Mouse (Mus musculus): Measurements from ENCODE around the gene Podxl2.

Gene Podxl2

DNA sequence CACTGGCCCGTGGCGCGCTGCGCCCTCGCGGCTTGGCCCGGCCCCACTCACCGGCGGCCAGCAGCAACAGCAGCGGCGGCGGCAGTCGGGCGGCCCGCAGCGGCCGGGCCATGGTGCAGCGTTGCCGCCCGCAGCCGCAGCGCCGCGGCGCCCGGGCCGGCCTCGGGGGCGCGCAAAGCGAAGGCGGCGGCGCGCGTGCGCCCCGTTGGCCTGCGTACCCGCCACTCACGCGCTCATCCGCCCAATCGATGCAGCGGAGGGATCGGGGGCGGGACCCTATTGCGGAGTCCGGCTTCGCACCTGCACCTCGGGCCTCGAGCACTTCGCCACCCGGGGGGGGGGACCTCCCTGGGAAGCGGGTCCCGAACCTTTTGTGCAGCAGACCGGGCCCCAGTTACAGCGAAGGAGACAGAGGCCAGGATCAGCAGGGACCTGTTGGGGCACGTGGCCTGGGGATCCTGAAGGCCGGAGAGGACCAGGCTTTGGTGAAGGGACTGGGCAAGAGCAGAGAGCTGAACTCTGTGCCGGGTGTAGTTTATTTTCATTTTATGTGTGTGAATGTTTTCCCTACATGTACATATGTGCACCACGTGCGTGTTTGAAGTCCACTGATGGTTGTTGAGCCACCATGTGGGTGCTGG lies at the start of gene Podxl2:
TSS of gene Podxl2 (minus strand) at position 177 of the 641 bp plus-strand sequence.
- DNase-seq, result peak; percentile 78

DNA sequence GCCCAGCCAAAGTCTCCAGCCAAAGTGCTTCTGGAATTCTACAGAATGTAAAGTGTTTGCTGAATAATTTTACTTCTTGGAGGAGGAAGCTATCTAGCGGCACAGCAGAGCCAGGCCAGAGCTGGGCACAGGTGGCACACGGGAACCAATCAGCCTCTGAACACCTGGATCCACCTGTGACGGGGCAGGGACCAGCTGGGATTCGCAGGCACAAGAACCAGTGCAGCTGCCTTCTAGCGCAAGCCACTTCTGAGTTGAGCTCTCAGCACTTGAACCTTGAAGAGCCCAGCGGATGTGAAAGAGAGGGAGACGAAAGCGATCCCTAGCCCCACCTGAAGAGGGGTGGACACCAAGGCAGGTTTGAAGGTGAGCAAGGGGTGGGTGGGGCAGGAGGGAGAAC lies 44.0 kb upstream of the Podxl2 start:
- DNase-seq, result no peak

GRCm38 (mm10) chr6:88916153-88916552 lies 41.3 kb upstream of the Podxl2 start:
- DNase-seq, result peak; percentile 54

DNA sequence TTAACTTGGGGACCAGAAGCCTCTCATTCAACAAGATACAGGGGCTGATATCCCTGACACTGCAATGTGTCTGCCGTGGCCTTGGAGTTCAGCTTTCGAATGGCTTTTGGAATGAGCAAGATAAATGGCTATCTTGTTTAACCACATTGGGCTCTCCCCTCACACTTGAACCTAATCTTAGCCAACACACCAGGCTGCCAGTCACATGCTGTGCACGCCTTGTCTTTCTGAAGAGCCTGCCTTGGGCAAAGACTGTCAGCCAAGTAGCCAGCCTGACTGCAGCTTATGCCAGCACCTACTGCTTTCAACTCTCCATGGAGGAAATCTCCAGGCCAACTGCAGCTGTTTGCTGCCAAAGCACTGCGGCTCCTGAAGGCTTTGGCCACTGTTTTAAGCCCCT lies 40.7 kb upstream of the Podxl2 start:
- DNase-seq, result no peak

GRCm38 (mm10) chr6:88914799-88915198 lies 40.0 kb upstream of the Podxl2 start:
- DNase-seq, result no peak

DNA sequence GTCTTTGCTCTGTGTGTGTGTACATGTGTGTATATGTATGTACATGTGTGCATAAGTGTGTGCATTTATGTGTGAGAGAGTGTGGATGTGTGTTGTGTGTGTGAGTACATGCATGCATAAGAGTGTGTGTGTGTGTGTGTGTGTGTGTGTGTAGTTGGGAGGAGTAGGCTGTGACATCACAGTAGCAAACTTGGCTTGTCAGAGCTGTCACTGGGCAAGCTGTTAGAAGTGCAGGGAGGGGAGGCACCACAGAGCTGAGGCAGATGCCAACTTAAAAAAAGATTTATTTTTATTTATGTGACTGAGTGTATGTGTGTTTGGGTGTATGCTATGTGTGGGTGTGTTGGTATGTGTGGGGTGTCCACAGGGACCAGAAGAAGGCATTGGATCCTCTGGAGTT lies 38.6 kb upstream of the Podxl2 start:
- no peak for DNase-seq

- no peak for DNase-seq
Observed at GRCm38 (mm10) chr6:88913022-88913421, 38.2 kb upstream of the Podxl2 start.

DNA sequence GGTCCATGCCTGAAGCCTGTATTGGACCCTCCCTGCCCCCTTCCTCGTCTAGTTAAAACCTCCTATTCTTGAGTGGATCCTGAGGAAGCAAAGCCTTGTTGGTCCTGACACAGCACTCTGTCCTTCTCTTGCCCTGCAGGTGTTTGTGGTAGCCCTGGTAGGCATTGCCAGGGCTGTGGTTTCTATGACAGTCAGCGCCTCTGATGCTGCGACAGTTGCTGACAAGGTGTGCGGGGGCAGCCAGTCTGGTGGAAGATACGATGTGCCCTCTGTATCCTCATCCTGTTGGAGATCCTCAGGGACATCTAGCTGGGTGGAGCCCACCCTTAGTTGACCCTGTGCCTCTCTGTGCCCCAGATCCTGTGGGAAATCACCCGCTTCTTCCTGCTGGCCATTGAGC lies 34.3 kb upstream of the Podxl2 start:
- DNase-seq, result peak; percentile 41

DNA sequence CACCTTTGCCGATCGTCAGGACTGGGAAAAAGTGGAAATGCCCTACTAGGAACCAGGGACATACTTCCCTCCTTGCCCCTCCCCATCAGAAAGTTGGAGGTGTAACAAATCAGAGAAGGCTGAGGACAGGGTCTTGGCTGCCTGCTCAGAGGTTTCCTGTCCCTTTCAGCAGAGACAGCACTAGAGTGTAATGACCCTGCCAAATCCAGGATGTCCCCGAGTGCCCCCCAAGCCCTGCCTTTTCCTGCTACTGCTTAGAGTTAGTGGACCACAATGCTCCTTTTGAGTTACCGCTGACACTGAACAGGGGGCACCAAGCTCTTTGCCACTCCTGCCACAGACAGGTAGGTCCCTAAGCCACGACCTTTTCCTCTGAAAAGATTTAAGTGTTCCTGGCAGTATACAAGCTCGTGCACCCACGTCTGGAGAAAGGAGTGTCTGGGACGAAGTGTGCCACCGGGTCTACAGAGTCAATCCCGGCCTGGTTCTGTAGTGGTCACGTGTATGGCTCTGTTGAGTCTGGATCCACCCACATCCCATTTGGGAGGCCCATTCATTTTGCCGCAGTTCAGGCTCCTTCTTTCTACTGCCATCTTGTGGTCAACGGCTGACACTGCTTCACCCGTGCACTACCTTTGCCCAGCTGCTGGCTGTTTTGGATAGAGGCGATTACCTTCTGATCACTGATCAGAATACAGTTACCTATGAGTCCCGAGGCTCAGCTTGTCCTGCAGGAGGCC lies 31.7 kb upstream of the Podxl2 start:
- peak; percentile 55 for DNase-seq

DNA sequence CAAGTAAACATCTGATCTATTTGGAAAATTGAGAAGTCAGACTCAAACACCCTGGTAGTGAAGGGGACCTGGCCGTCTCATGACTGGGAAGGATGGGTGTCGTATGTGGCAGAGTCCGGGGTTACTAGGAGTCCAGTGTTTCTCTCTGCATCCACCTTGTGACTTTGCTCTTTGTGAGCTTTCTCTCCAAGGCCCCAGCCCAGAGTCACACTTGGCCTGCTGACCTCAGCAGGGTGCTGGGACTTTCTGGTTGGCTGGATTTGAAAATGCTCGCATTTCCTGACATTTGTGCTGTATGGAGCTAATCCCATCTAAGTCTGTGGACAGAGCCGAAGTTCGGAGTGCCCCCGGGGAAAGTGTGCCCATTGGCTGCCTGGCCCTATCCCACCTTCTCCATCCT lies 30.2 kb upstream of the Podxl2 start:
- no peak for DNase-seq

GRCm38 (mm10) chr6:88904456-88904974 lies 29.7 kb upstream of the Podxl2 start:
- DNase-seq, result no peak

- DNase-seq, result no peak
Observed at GRCm38 (mm10) chr6:88903708-88904107, 28.9 kb upstream of the Podxl2 start.

DNA sequence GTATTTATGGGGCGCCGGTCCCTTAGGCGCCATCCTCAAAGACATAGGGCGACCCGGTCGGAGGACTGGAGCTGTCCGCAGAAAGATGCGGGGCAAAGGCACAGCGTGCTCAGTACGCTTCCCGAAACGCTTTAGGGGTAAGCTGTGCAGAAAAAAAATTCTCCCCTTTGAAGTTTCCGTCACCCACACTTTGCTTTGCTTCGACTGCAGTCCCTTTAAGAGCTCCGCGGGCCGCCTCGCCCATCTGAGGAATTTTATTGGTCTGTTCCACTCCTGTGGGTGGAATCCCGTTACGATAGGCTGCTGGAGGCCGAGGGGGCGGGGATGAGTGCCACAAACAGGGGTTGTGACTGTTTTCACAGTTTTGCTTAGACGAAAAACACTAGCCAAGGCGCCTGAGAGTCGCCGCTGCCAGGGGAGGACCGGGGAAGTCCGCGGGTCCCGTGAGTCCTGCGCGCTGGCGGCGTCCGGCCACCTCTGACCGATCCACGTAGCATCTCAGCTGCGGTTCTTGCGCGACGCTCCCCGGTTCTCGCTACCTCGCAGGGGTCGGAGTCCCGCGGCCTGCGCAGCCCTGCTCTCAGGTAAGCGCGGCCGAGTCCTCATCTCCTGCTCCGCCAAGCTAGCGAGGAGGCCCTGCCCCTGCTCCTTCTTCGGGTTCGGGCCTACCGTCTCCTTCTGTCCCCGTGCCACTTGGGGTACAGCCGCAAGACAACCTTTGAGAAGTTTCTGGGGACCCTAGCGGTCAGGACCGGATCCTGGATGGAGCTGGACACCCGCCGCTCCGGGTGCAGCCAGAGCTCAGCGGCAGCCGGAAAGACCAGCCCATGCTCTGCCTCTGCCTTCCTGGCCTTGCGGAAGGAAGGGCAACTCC lies 27.3 kb upstream of the Podxl2 start, which contains the start of gene Tpra1:
TSS of gene Tpra1 (plus strand) at position 305 of the 874 bp plus-strand sequence.
- peak; percentile 94 for DNase-seq

DNA sequence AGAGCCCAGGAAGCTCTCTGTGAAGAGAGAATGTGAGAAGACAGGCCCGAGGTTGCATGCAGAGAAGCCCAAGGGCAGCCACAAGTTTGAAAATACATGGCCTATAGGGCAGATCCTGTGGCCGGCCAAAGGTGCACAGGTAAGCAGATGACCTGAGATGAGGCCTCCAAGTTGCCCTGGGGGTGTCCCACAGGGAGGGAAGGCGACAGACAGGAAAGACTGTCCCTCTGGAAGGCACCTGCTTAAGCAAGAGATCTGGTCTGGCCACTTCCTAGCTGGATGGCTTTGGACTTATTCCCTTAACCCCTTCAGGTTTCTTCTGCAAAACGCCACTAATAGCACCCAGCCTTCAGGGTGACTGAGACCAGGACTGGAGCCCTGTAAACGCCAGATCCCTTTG lies 26.6 kb upstream of the Podxl2 start:
- no peak for DNase-seq

- no peak for DNase-seq
Observed at GRCm38 (mm10) chr6:88899628-88900027, 24.8 kb upstream of the Podxl2 start.

- DNase-seq, result no peak
Observed at GRCm38 (mm10) chr6:88899086-88899485, 24.2 kb upstream of the Podxl2 start.

- DNase-seq, result peak; percentile 97
Observed at GRCm38 (mm10) chr6:88898534-88899048, 23.7 kb upstream of the Podxl2 start, which contains the start of gene Mcm2. Mcm2 (minus strand) TSS chr6:88898780.

- DNase-seq, result no peak
Observed at GRCm38 (mm10) chr6:88897246-88897645, 22.4 kb upstream of the Podxl2 start.

DNA sequence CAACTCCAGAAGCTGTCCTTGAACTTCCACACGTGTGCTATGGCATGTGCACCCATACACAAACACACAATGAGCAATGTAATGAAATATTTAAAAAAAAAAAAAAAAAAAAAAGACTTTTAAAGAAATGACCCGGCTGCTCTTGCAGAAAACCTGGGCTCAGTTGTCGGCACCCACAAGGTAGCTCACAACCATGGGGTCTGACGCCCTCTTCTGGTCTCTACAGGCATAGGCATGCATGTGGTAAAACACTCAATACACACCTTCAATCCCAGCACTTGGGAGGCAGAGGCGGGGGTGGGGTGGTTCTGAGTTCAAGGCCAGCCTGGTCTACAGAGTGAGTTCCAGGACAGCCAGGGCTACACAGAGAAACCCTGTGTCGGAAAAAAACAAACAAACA lies 21.1 kb upstream of the Podxl2 start:
- DNase-seq, result no peak

- peak; percentile 75 for DNase-seq
Observed at GRCm38 (mm10) chr6:88893559-88893958, 18.7 kb upstream of the Podxl2 start.

DNA sequence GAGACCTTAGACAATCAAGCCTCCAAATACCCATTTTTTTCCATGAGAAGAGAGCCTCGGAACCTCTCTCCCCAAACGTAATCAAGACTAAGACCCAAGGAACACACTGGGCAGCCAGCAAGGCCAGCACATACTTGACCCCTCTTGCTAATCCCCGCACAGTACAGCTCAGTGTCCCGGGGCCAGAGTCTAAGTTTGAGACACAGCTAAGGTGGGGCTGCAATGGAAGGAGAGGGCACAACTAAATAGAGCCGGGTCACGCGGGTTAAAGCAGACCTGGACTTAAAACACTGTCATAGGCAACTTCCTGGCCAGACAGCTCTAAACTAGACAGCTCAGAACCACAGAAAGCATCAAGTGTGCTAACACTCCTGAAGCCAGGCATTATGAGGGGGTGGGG lies 16.0 kb upstream of the Podxl2 start:
- no peak for DNase-seq

- no peak for DNase-seq
Observed at GRCm38 (mm10) chr6:88889410-88890042, 14.7 kb upstream of the Podxl2 start.
